Mouse (Mus musculus) adrenal gland (tissue): ENCODE measurements at regions not wholly inside any gene's neighbourhood (a gene's known extent, or its start where the extent isn't known, plus 50 kb on each side); places are given as distances from the start of the nearest gene placed in this dataset.

Source experiments
- intact Hi-C: fragments of 180-260 bp; cut with DNase I; formaldehyde crosslinking; loops from one replicate; pipeline ENCODE4 v1.15.1; 2025

DNA sequence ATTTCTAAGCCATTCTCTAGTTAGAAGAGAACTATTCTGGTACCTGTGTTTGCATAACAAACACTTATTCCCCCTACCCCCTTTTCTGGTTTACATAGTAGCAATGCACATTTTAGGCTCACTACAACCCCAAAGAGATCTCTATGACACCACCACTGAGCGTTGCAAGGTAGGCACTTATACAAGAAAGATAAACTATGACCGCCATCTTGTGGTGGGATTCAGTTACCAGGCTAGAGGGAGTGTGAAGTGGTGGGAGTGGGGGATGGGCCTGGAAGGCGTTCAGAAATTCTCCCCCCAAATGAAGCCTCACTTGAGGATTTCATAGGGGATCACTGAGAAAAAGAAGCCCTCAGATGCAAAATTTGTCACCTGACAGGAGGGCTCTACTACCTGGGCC, 64.4 kb upstream of the Fst start:
- intact Hi-C loops, result no loop called here

DNA sequence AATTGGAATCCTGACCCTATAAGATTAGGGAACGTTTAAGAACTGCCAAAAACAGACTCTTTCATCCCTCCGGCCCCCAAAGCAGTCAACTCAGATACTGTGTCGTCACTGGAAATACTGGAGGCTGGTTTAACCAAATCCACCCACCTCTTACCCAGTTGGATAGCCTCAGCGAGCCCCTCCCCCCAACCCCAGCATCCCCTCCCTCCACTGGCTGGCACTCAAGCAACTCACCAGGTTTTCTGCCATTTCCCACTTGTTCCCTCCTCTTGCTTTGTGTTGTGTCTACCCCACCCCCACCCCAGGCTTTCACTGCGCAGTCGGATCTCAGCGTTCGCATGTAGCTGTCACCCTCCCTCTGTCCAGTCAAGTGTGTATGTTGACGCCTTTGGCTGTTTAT, 68.1 kb upstream of the Fst start:
- intact Hi-C loops, result no loop called here

DNA sequence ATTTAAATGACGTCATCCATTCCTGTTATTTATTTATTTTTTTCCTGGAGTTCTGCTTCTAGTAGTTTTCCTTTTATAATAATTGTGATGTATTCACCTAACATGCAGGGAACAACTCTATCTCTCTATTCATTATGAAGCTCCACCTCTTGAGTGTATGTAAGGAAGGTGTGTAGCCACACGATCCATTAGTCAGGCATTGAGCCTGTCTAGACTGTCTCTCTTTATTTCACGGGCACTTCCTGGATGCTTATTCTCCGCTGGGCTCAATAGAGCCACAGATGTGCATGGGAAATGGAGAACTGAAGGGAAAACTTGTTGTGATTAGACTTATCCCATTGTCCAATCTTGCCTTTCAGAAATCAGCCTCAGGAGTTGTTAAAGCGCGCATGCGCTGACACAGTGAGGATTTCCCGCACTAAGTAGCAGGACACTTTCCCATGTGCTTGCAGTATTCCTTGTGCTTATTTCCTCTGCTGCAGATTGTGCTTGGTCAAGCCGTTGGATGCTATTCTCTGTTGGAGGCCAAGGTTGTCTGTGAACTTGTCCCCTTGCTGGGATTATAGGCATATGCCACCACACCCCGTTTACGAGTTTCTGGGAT, 71.5 kb upstream of the Fst start:
- intact Hi-C loops, result no loop called here

DNA sequence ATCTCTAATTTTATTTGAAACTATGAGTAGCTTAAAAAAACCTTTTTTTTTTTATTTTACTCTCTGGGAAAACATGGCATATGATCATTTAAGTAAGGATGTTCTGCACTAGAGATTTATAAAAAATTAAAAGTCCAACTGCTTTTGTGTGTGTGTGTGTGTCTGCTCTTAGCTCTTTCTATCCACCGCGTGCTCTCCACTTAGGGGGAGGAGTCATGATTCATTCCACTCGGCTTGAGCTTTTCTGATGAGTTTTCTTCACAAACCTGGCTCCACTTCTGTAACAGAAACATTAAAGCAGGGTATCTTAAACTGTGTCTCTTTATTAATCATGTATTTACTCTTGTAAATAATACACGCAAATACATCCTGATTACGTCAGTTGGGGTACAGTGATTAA, 73.0 kb upstream of the Fst start:
- intact Hi-C loops, result no loop called here

DNA sequence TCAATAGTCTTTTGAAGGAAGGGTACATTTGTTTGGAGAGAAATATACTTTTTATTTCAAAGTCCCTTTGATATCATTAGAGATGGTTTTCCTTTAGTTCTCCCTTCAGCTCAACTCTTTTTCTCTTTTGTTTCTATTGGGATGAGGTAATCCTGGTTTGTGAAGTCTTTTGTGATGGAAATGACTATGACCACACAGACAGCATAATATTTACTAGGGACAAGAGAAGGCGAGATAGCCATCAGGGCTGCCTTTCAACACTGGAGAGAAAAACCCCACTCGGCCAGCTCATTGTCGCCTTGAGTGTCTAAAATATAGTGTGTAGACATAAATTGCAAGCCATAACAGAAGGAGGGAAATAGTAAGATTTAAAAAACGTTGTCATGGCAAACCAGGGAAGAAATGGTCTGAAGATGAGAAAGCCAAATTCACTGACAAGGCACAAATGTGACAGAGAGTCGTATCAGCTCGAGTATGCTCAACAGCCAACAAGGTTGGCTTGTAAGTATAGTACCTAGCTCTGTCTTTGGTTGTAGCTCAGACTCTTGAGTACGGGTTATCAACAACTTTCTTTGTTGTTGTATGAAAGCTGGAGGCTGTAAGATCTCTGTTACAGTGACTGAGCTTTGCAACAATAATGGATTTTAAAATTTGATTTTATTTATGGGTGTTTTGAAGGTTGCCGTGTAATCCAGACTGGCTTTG, 73.8 kb upstream of the Fst start:
- intact Hi-C loops, result no loop called here

DNA sequence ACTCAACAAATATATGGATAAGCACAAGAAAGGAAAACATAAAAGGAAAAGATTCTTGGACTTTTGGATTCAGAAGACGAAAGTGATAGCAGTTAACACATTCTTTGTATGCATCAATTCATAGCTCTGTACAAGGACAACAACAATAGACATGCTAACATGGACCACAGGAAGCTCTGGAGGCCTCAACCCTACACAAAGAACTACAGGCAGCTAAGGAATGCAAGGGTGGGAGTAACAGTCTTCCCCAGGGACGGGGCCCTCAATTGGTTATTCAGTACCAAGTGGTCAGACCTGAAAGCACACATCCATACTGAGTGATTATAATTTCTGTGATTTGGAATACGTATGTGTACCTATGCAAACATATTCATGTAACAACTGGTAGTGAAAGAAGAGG, 75.8 kb upstream of the Fst start:
- intact Hi-C loops, result no loop called here

DNA sequence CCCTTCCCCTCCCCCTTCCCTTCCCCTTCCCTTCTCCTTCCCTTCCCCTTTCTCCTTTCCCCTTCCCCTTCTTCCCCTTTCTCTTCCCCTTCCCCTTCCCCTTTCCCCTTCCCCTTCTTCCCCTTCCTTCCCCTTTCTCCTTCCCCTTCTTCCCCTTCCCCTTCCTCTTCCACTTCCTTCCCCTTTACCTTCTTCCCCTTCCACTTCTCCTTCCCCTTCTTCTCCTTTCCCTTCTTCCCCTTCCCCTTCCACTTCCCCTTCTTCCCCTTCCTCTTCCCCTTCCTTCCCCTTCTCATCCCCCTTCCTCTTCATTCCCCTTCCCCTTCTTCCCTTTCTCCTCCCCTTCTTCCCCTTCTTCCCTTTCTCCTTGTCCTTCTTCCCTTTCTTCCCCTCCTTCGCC, 77.0 kb upstream of the Fst start:
- intact Hi-C loops, result no loop called here

DNA sequence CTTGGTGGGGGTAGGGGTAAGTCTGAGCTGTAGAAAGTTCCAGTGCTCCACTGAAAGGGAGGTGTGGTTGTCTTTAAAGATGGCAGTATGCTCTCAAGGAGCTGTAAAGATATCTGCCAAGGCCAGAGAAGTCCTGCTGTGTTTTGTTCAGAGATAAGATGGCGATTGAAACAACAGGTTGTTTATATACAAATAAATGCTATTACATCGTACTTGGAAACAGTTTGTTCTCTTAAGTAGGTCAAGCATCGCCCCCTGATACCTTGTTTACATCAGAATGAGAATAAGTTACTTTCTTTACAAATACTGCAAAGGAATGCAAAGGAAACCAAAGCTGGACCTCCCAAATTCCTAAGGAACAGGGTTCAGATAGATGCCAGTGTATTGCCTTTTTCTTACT, 113.0 kb upstream of the Fst start:
- intact Hi-C loops, result no loop called here

DNA sequence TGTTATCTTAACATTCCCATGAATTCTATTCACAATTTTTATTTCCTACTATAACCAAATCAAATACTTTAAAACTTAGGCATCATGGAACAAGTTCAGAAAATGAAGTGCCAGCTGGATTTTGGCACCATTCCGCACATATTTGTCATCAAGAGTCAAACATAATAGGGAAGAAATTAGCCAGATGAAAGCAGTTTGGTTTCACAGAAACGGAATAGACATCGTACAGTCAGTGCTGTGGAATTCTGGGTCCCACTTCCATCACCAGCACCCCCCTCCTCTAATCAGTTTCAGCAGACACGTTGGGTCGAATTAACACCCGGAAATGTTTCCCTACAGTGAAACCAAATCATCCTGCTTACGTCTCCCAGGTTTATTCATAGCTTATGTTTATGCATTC, 125.8 kb upstream of the Fst start:
- intact Hi-C loops, result no loop called here

DNA sequence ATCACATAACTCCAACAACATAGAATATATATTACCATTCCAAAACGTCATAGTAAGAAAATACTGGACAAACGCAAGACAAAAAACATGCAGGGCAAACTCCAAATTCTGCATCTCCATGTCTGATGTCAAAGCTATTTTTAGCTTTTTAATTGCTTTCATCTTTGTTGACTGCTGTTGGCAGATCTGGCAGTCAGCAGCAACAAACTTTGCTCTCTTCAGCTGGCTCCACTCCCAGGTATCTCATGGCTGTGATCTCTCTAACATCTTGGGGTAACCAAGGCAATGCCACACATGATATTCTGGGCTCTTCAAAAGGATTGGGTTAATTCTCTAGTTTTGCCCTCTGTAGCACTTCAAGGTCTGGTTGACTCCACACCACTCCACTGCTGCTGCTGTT, 128.9 kb upstream of the Fst start:
- intact Hi-C loops, result no loop called here

DNA sequence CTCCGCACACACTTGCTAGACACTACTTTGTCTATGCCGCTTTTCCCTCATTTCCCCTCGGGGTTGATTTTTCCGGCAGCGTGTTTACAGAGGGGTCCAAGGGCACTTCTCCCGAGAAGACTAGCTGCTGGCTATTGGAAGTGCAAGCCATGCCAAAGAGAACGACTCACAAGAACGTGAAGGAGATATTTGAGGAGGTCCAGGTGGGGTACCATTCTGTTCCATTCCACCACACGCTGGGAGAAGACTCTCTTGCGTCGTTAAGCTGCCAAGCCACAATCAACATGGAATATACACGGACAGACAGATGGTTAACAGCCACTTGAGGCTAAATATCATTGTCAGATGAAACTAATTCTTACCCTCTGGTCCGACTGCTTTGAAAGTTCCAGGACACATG, 144.6 kb upstream of the Fst start:
- intact Hi-C loops, result no loop called here

DNA sequence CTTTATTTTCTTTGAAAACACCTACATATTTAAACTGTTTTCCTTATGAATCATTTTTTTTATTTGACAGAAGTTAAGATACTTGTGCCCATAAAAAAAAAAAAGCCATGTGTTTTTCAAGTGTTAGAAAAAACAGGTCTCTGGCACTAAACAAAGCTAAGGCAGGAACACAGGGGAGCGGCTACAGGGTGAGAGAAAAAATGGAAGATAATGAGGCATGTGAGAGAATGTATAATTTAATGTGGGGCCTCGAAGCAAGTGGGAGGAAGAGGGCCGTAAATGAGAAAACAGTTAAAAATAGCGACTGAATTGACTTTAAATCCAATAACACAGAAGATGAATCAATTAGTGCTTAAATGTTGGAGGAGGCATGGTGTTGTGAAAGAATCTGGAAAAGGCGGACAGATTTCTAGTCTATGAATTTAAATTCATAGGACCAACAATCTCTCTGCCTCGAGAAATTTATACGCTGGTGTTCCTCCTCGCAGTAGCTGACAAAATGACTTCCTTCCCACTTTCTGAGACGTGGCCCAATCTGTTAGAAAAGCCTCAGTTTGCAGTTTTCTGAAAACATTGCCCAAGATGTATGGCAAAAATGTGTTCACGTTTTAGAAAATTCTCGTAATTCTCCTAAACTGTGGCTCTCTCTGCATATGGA, 145.4 kb upstream of the Fst start:
- intact Hi-C loops, result no loop called here

DNA sequence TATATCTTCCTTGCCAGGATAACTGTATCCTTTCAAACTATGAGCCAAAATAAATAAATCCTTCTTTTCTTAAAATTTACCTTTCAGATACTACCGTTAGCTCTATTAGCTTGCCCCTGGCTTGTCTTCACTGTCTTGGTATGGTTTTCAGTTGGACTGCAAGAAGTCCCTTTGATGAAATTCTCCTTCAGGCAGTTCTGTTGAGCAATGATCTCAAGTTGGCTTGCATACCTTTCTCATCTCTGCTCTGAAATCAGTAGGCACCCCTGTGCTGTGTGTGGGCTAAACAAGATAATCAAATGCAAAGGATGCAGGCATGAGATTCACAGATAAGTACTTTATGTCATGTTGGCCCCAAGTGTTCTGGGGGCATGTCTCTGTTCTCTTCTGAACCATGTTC, 155.2 kb upstream of the Fst start:
- intact Hi-C loops, result no loop called here

DNA sequence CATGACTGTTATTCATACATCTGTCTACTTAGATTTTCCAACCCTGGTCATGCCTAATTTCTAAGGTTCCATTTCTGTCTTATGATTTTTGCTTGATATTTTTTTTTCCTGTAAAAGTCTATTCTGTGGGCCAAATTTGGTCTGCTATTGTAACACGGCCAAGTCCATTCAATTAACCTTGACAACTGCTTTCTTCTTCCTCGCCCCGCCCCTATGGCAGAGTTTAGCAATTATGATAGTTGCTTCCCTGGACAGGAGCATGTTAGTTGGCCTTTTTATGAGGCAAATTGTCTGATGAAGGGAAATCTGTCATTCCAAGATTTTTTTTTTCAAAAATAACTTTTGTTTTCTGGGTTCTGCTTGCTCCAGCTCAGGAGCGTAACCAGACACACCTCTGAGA, 160.7 kb upstream of the Fst start:
- intact Hi-C loops, result no loop called here

DNA sequence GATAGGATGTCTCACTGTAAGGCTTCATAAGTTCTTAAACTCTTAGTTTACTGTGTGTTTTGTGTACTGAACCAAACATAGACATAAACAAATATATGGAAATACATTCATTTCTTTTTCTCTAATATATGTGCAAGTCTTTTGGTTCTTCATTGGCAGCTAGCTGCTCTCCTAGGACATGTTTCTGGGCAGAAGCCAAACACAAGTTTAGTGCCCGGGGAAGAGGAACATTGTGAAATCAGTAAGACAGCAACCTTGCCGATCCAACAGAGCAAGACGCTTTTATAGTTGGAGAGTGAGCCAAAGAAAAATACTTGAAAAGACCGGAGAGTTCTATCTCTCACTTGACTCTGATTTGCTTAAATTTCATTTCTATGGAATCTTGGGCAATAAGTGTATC, 178.0 kb upstream of the Fst start:
- intact Hi-C loops, result no loop called here

DNA sequence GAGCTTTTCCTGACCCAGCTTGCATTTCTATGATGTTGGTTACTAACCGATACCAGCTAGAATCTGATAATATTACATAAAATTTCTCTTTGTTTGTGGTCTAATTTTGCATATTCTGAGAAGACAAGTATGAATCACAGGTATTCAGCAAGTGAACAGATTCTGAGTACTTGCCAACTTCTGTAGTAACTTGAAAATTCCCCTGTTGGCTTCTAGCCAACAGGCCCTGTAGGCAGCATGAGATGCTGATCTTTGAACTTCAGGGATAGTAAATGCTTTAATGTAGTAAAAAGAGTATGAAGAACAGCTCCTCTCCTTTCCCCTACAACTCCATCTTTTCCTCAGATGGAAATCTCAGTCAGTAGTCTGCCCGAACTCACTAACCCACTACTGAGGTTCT, 178.5 kb upstream of the Mocs2 start:
- intact Hi-C loops, result no loop called here

DNA sequence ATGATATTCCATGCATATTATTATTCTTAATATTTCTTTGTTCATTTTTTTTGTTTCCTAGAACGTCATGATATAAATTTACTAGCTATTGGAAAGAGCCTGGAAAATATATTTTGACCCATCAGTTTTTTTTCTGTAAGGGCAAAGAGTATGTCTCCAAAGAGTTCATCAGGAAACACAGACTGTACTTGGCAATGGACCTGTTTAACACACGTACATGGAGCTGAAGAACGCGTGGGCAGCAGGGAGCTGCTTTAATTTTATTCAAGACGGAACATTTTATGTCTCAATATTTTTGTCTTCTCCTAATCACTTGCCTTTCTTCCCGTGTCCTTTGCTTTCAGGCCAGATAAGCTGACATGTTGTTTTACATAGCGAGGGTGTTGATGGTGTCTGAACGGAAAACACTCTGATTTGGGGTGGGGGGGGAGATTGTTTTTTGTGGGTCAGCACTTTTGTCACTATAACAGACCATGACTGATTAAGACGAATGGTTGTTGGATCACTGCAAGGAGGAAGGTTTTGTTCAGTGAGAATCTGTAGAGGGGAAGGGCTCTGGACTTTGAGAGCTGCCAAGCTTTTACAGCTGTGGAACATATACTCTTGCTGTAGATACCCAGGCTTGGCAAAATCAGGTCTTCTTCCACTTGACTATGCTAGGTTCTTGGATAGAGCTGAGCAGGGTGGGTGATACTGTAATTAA, 176.2 kb upstream of the Mocs2 start:
- intact Hi-C loops, result no loop called here

DNA sequence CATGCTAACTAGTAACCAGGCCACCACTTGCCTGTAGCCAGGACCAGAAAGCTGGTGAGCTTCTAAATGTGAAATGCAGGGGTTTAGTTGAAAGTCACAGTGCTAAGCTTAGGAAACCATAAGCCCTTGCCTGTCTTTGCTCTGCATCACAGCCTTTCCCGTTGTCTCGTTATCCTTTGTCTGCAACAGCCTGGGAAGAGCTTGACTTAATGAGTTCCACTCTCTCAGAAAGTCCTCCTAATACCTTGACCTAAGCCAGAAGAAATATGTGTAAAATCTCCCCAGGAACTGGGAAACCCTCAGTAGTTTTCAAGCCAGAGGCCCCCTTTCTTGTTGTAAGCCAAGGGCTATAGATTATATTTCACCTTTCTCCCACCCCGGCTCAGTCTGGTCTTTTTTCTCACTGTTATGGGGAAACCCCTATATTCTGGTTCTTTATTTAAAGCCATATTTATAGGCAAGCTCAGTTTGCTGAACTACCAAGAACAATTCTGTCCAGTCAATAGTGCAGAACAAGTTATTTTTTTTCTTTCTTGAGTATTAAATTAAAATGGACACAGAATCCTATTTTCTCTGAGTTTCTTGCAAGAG, 175.0 kb upstream of the Mocs2 start:
- intact Hi-C loops, result no loop called here

DNA sequence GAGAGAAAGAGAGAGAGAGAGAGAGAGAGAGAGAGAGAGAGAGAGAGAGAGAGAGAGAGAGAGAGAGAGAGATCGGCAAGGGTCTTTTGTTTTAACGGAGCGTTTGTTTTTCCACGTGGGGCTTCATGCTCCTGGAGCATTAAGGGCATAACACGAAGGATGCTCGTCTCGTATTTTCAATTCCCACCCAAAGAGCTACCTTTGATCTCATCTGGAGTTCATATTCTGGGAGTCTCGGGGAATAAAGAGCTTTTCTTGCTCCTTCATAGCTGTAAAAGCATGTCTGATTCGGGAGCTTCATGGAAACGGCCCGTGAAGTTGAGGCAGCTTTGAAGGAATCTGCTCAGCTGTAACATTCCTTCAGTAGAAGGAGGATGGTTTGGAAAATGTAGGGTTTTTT, 174.5 kb upstream of the Mocs2 start:
- intact Hi-C loops, result no loop called here

DNA sequence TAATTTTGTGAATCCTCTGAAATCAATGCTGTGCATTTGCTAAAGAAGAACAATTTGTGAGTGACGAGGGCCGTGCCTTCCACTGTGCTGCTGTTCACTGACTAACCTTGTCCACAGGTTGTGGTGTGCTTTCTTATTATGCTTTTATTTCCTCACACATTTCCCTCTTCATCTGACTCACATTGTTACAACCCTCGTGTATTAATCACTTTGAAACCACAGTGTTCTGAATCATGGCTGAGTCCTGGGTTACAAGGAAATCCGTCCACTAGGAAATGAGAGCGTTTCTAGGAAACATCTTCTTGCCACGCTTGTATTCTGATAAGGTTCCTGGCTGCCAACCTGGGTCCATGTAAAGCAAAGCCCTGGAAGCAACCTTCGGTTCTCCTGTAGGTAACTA, 163.8 kb upstream of the Mocs2 start:
- intact Hi-C loops, result no loop called here

DNA sequence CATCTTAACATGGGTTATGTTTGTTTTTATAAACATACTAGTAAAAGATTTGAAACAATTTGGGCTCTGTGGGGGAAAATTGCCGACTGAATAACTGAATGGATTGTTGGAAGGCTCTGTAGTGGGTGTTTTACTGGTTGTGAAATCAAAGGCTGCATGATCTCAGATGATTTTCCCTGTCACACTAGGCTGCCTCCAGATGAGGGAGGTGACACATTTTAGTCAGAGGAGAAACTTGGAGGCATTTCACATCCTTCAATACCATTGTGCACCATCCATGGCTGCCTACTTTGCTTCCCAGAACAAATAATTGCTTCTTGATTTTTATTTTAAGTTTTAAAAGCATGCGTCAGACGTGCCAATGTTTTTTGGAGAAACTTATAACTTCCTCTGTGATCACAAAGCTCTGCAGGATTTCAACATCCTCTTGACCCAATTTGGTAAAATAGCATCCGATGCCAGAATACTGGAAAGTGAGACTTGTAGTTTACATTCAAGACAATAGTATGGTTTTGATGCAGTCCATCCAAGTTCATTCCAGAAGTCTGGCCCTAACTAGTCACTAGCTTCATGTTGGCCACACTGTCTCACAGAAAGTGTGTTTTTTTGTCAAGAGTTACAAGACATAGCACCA, 163.0 kb upstream of the Mocs2 start:
- intact Hi-C loops, result no loop called here

DNA sequence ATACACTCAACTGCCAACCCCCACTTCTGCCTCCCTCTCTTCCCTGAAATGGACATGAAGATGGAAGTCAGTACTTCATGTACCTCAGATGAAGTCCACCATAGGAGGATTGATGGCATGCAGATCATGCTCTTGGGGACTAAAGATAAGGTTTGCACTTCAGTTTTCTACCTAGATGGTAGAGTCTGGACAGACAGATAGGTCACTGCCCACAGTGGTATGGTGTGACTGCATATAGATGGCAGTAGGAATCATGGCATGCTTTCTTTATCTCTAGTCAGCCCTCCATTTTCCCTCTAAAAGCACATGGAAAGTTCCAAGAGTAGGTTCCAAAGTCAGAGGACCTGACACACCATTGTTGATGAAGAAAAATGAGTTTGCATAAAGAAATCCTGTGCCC, 145.6 kb upstream of the Mocs2 start:
- intact Hi-C loops, result no loop called here
